Mouse (Mus musculus): ENCODE results near the gene Mt2.
"Not testable (repeated sequence)": the region's sequence is repeated elsewhere in the genome, so short reads cannot be mapped to it uniquely, and the experiment has no call there.

The Mt2 gene

DNA sequence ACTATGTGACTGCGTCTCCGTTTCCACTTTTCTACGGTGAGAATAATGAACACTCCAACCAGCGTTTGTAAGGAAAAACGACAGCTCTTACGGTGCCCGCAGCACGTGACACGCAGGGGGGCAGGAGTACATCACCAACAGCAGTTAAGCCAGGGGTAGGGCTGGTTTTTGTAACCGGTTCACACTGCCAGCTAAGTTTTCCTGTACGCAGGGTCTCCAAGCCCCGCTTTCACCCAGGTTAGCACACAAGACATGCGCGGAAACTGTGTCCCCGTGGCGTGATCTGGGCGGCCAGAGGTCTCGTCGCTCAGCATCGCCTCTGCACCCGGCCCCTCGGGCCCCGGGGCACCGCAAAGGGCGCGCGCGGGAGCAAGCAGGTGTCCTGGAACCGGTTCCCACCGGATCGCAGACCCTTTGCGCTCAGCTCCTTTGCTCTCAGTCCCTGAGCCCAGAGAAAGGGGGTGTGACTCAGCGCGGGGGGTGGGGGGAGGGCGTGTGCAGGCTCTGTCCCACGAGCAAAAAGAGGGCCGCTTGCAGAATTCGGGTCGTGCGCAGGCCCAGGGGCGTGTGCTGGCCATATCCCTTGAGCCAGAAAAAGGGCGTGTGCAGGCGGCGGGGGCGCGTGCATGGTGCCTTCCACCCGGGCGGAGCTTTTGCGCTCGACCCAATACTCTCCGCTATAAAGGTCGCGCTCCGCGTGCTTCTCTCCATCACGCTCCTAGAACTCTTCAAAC, at the start of gene Mt2:
TSS of gene Mt2 (plus strand) at position 590 of the 734 bp plus-strand sequence.
- peak; percentile 69 for DNase-seq

DNA sequence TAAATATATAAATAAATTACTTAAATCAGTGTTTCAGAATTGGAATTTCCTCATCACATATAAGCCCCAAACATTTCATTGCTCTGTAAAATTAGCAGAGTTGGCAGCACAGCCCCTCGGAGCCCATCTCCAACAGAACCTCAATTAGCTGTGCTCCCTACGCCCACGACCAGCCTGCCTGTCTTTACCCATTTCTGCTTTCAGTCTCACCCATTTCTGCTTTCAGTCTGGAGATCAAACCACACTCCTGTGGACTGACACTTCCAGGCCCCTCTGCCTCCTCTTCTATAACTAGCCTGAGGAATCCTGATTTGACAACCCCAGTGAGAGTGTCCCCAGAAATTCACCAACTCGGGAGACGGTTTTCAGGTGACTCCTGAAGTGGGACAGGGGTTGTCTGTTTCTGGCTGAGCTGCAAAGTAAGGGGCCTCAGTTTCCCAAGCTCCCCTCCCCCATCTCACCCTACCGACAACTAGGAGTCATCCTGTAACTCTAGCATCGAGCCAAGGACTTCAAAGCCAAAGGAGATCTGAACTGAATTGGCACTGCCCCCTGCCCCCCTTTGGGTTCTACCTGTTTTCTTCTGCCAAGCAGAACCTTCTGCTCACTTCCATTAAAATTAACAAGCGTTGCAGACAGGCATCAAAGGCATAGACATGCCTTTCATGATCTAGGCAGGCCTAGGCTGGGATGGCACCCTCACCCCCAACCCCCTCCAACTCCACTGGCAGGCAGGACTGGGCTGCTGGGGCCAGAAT, 49.6 kb upstream of the Mt2 start:
- DNase-seq = no peak

DNA sequence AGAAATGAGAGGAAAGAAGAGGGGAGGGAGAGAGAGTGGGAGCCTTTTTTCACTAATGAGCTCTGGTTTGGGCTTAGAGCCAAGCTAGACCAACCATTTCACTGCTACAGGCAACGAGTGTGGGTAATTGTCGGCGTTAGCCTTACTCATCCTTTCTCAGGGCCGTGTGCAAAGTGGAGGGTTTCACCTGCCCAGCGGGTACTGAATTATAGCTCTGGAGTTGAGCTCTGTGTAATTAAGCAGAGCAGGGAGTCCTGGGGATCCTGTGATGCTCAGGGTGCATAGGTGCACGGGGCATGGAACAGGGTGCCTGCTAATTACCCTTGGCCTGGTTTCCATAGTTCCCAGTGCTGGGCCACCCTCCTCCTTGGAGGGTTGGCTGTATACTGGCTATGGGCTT, 44.8 kb upstream of the Mt2 start:
- DNase-seq = no peak

DNA sequence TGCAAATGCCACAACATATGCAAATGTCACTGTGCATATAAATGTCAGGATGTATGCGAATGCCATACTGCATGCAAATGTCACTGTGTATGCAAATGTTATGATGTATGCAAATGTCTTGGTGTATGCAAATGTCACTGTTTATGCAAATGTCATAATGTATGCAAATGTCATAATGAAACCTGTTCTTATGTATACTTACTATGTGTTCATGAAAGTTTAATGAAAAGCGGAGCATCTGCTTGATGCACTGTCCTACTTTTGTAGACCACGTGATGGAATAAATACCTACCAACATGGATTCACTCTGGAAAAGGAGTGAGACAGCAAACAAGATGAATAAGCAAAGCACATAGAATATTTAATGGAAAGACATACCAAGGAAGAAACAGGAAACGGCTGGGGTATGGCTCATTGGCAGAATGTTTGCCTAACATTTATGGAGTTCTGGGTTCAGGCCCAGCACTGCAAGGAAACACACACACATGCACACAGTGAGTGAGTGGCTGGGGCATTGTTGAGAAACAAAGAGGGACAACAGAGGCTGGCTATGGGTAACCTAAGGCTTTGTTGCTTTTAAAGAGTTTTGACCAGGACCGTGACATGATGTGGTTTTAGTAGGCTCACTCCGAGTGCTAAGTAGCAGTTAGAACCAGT, 43.2 kb upstream of the Mt2 start:
- DNase-seq = no peak

DNA sequence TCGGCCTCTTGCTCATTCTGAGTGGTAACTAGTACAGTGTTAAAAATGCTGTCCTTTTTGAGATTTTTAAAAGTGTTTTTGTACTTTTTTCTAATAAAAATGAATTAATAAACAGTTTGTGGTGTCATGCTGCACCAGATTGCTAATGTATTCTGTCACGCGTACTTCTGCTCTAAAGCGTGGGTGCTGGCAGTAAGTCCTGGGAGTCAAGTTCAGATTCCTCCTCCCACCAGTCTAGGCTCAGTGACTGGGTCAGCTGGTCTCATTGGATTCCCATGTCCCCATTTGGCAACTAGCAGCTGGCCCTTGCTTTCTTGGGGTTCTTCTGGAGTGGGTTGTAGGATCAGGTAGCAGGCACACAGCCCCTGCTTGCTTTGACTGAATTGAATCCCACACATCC, 42.3 kb upstream of the Mt2 start:
- no peak for DNase-seq

DNA sequence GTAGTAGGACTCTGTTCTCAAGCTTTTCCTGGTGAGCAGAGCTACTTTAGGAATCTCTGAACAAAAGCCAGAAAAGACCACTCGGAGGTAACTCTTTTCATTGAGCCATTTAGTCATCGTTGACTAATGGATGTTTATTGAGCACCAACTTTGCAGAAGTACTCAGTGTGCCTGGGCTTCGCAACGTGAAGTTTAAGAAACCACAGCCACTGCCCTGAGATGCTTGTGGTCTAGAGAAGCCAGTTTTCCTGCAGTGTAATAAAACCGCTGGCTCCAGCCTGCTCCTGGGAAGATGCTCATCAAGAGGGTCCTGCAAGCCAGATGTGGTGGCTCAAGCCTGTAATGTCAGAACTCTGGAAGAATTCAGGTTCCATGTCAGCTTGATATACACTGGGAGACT, 40.4 kb upstream of the Mt2 start:
- DNase-seq = no peak

DNA sequence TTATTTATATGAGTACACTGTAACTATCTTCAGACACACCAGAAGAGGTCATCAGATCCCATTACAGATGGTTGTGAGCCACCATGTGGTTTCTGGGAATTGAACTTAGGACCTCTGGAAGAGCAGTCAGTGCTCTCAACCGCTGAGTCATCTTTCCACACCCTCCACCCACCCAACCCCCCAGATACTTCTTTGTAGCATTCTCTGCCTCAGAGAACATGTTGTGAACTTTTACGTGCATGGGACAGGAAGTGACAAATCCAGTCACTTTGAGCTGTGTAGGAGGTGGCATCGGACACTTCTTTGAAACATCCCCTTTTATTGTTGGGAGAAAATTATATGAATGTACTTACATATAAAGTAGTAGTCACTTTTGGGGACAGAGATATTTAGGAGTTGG, 37.9 kb upstream of the Mt2 start:
- DNase-seq = not testable (repeated sequence)

DNA sequence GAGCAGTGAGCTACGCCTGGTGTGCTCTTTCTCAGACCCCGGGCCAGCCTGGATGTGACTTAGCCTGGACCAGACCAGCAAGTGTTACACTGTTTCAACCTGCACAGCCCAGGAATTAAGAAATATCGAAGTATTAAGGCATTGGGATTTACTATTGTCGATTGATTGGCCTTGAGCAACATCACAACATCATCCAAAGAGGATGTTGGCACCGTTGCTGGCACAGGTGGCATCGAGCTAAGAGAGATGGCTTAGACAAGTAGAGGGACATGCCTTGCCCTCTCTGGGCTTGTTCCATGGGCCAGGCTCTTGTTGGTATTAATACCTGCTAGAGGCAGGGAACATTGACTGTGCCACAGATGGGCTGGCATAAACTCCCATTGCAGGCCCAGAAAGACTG, 36.9 kb upstream of the Mt2 start:
- no peak for DNase-seq

DNA sequence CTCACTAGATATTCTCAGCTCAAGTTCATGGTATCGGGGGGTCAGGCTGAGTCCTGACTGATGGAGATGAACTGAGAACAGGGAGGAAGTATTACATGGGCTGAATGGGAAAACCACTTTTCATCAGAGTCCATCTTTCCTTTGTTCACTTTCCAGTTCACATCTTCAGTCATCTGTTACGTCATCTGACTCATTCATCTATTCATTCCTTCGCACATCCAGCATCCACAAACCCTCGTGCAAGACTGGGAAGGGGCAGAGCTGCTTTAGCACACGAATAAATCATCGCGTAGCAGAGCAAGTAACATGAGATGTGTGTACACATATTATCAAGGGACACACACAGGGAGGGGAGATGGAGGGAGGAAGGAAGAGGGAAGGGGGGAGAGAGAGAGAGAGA, 36.3 kb upstream of the Mt2 start:
- no peak for DNase-seq

DNA sequence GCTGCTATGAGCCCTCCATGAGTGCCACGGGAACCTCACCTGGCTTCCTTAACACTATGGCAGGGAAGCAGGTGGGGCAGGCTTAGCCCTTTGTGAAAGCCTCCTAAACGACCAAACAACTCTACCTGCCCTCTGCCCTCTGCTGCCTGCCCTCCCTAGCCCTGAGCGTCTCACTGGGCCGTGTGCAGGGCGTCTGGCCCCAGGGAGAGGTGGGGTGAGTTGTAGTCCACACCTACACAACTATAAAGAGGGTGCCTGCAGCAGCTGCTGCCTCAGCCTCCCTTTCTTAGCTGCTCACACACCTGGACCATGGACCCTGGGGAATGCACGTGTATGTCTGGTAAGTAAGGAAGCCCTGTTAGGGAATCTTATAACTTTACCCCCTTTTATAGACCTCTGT, 35.5 kb upstream of the Mt2 start, which contains the start of gene Mt4:
TSS of gene Mt4 (plus strand) at position 265 of the 400 bp plus-strand sequence.
- no peak for DNase-seq

DNA sequence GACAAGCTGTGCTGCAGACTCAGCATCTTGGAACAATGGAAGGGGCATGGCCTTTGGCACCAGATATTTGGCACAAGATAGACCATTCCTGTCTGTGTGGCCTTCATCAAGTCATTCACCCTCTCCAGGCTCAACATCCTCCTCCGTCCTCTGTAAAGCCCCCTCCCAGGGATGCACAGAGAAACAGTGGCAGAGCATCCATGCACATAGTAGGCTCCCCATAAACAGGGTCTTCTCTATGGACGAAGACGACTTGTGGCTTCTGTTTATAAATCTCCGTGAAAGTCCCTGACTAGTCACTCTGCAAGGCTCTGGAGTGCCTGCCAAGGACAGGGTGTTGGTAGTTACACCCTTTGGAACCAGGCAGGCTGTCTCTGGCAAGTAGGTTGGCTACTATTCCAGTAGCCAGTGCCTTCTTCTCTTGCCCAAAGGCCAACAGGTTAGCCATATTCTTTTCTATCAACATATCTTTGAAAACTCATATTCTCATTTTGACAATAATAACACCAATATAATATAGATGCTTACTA, 32.1 kb upstream of the Mt2 start:
- no peak for DNase-seq

DNA sequence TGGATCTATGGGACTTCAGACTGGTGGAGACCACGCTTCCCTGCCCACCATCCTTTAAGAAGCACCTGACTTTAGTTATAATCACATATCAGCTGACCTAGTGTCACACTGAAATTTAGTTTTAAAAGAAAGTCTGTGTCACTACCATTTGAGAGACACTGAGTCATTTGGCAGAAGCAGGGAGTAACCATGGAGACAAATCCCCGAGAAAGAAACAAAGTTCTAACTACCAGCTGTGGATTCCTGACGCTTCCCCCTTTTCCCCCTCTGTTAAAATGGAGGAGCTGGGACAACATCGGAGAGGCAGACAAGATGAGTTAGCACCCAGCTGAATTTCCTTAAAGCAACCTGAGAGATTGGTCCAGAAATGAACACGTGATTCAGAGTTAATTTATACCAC, 24.2 kb upstream of the Mt2 start:
- no peak for DNase-seq

DNA sequence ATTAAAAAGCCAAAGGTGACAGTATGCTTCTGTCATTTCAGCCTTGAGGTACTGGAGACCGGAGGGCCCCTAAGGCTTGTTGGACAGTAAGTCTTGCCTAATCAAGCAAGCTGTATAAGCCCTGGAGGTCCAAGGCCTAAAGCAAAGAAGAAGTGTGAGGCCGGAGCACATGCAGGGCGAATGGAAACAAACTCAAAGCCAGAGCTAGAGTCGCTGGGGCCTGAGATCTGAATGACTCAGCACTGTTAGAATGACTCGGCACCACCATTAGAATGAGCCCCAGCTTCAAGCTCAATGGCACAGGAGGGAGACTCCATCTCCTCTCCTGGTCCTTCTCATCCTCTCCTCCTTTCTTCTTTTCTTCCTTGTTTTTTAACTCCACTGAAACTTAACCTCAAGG, 21.5 kb upstream of the Mt2 start:
- DNase-seq = no peak

DNA sequence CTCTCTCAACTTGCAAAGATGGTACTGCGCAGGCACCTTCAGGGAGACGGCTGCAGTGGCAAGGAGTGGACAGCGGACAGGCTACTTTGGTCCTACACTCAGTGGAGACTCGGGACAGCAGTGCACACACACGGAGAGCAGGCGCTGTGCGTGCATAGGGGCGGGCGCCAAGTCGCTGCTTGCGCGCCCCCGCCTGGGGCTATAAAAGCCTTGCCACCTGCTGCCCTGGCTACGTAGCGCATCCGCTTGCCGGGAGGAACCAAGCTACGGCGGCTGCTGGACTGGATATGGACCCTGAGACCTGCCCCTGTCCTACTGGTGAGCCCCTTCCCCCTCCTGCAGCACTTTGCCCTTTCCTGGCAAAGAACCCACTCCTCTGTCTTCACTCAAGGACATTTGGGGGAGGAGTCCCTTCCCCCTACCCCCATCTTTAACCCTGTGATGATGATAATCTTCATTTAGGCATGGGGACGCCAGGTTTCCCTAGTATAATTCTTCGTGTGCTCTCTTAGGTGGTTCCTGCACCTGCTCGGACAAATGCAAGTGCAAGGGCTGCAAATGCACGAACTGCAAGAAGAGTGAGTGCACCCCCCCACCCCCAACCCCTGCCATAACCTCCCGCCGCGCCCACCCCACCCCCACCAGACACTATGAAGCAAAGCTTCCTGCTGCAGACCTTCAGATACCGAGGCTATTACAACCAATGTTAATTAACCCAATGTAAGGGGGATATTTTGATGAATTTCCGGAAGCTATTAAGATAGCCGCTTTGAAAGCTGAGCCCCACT, 19.8 kb upstream of the Mt2 start, which contains the start of gene Mt3:
TSS of gene Mt3 (plus strand) at position 95 of the 788 bp plus-strand sequence.
- DNase-seq = peak; percentile 87

DNA sequence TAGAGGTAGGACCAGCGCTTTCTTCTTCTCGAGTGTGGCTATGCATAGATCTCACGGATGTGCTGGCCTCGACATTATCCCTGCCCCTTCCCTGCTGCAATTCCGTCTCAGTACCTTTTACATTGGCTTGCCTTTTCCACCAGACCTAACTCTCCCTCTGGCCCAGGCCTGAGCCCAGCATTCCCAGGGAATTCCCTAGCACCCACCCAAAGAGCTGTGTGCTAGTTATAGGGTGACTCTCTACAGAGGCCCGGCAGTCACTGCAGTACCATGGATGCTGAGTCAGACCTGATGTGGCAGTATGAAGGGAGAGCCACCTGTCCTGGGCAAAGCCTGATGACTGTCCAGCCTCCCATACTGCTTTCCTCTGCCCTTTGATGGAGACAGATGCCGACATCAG, 19.0 kb upstream of the Mt2 start:
- no peak for DNase-seq

DNA sequence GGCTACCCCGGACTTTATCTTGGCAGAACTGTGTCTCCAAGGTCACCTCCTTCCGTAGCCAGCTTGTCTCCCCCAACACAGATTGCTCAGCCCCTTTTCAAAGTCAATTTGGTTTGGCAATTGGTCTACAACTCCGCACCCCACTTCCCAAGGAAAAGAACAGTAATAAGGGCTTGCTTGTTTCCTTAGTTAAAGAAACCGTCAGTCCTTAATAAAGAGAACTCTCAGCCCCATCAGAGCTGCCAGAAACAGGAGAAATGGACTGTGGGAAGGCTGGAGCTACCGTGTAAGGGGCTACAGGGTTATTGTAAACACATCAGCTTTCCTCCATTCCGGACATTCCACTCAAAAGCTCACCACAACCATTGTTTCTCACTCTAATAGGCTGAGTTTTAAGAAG, 17.9 kb upstream of the Mt2 start:
- no peak for DNase-seq

DNA sequence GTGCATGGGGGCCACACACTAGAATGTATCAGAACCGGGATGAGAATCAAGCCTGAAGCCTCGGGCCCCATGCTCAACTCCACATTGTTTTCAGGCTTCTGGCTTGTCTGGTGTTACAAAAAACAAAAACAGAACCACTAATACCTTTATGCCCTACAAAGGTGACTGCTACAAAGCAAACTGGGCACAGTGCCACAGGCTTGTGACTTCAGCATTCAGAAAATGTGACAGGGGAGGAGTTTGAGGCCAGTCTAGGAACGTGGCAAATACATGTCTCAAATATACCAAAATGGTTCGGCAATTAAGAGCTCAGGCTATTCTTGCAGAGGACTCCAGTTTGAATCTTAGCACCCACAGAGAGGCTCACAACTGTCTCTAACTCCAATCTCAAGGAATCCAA, 16.4 kb upstream of the Mt2 start:
- no peak for DNase-seq

DNA sequence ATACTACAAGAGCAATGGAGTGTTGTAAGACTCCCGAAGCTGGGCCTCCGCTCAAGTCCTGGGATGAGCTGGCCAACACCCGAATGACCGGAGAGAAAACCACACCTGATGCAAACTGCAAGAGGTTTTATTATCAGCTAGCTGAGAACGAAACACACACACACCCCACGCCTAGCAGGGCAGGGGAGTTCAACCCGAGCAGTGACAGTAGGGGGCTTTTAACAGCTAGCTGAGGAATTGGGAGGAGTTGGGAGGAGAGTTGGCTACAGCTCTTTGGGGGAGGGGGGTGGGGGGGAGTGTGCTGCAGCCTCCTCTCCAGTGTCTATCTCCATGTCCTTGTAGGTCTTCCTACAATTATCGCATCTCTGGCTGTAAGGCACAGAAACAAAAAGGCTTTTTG, 6.7 kb upstream of the Mt2 start:
- DNase-seq = not testable (repeated sequence)

DNA sequence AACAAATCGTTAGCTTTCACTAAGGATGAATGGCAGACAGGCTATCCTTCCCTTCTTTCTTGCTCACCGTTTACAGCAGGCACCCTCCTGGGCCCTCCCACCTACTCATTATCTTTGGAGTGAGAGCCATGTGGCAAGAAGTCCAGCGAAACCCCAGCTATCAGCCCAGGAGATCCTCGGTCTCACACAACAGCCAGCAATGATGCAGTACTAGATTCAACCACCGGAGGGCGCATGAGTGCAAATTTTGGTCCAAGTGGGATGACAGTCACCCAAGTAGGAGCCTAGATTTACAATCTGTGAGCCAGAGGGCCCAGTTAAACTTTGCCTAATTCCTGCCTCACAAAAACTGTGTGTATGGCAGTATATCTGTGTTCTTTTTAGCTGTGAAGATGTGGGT, 5.2 kb upstream of the Mt2 start:
- peak; percentile 82 for DNase-seq

DNA sequence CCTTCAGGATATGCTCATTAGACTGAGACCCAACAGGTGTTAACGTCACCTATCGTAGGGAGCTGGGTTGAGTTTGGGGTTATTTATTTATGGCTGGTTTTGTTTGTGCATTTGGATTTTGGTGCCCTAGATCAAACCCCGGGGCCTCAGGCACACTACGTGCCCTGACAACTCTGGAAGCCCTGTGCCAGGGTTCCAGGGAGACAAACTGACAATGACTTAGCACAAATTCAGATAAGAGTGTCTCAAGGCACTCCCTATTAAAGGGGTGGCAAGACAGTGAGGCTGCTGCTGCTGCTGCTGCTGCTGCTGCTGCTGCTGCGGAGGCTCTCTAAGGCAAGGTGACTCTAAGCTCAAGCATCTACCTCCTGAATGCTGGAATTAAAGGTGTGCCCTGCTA, 2.9 kb upstream of the Mt2 start:
- DNase-seq = no peak

DNA sequence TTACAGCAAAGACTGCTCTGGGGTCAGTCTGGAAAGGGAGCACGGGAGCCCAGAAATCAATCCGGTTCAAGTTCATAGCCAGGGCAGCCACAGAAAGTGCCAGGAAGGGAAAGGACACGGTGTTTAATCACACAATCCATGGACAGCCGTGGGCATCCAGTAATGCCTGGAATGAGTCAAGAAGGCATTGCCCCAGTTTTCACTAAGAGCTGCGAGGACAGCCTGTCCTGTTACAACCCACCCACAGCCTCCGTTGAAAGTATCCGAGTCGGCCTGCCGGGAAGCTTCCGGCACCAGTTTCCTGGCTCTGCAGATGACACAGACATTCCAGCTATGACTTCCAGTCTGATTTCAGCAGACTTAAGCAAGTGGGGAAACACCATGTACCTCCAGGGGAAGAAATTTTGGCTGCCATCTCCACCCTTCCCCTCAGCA, 1.1 kb upstream of the Mt2 start:
- no peak for DNase-seq

DNA sequence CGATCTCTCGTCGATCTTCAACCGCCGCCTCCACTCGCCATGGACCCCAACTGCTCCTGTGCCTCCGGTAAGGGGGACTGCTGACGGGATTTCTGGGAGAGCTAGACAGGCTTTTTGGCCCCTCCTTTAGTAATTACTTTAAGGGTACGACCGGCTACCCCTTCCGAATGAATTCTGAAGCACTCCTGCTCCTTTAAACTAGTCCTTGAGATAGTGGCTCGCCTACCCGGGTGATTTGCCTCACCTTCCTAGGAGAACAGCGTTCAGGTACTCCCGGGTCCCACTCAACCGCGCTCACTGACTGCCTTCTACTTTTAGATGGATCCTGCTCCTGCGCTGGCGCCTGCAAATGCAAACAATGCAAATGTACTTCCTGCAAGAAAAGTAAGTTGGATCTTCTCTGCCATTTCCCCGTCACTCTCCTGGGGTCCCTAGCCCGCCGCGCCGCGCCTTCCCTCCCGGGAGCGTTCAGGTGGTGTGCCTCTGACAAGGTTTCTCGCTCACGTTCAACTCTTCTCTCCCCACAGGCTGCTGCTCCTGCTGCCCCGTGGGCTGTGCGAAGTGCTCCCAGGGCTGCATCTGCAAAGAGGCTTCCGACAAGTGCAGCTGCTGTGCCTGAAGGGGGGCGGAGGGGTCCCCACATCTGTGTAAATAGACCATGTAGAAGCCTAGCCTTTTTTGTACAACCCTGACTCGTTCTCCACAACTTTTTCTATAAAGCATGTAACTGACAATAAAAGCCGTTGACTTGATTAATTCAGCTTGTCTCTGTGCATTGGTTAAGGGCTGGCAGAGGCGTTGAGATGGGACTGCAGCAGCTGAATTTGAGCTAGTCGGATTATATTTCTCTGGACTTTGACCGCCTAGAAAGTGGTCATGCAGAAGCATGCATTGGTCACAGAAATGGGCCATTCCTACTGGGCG, 607 bp downstream of the Mt2 start:
- peak; percentile 55 for DNase-seq
